Mouse (Mus musculus) CH12.LX (cell line): ENCODE results near the gene Sec11a. TPM values are rescaled to one million over a fixed set of nuclear protein-coding genes. Genes with fewer than 3 reads are reported as not detected.

ENCODE experiments used
- DNase-seq: peaks from one replicate; pipeline ENCODE4 v3.0.0-alpha.2; 2013; ENCODE audit errors: extremely low read depth
- H3K27ac ChIP-seq: 2 replicates; pipeline ENCODE4 v1.5.1; 2012; ENCODE audit warnings: low read depth, mild to moderate bottlenecking, control low read depth, moderate library complexity; ENCODE audit not compliant: insufficient read depth
- H3K27me3 ChIP-seq: replicated peaks from 2 replicates; pipeline ENCODE3; 2012; ENCODE audit warnings: inconsistent platforms
- H3K36me3 ChIP-seq, 2 experiments: replicated peaks in 1 of 2; 2 replicates each; pipeline versions ENCODE3 to v1.6.1; 2012; ENCODE audit warnings: inconsistent platforms in 1 of 2, low read length in 1 of 2, mild to moderate bottlenecking in 1 of 2, mixed read lengths in 1 of 2, moderate library complexity in 1 of 2; ENCODE audit not compliant: control insufficient read depth in 1 of 2, insufficient read depth in 1 of 2
- H3K4me1 ChIP-seq, 2 experiments: 2 replicates each; pipeline ENCODE4 v1.6.1; 2012; ENCODE audit warnings: inconsistent platforms in 1 of 2, moderate library complexity in 1 of 2; ENCODE audit not compliant: insufficient read depth in 2 of 2, control insufficient read depth in 1 of 2
- H3K4me2 ChIP-seq: 2 replicates; pipeline ENCODE4 v1.6.1; 2012; ENCODE audit warnings: low read depth, mild to moderate bottlenecking, control low read depth; ENCODE audit not compliant: poor library complexity, insufficient read depth, severe bottlenecking
- H3K4me3 ChIP-seq, 3 experiments: fragments of 150-350 bp in 1 of 3; sonication (generic) in 1 of 3; replicated peaks in 1 of 3; 2 replicates each; pipeline versions ENCODE3 to v1.5.1; 2011 to 2012; ENCODE audit warnings: low read depth in 2 of 3, low read length in 2 of 3, mild to moderate bottlenecking in 2 of 3, moderate library complexity in 2 of 3, control low read depth in 1 of 3, improper control_type of control experiment in 1 of 3, inconsistent platforms in 1 of 3, mixed read lengths in 1 of 3; ENCODE audit not compliant: poor library complexity in 1 of 3
- H3K79me2 ChIP-seq: replicated peaks from 2 replicates; pipeline ENCODE4 v1.6.1; 2012; ENCODE audit warnings: mild to moderate bottlenecking, moderate library complexity; ENCODE audit not compliant: control insufficient read depth, poor library complexity, insufficient read depth, severe bottlenecking; ENCODE audit errors: extremely low read depth
- H3K9ac ChIP-seq: 2 replicates; pipeline ENCODE4 v1.6.1; 2012; ENCODE audit warnings: low read depth, mild to moderate bottlenecking, control low read depth, moderate library complexity; ENCODE audit not compliant: insufficient read depth
- H3K9me3 ChIP-seq: replicated peaks from 2 replicates; pipeline ENCODE3; 2012; ENCODE audit warnings: low read length, inconsistent platforms, mixed read lengths
- CHD1 ChIP-seq: IDR thresholded peaks from 2 replicates; pipeline ENCODE4 v1.6.1; 2012; ENCODE audit warnings: low read depth, low read length, improper control_type of control experiment, inconsistent platforms
- CTCF ChIP-seq, 2 experiments: IDR thresholded peaks in 1 of 2; conservative IDR thresholded peaks in 1 of 2; 2 replicates each; pipeline ENCODE4 v1.5.1; 2011 to 2012; ENCODE audit warnings: low read depth in 2 of 2, low read length in 2 of 2, improper control_type of control experiment in 1 of 2, inconsistent platforms in 1 of 2, mild to moderate bottlenecking in 1 of 2, moderate library complexity in 1 of 2
- E2F4 ChIP-seq: IDR thresholded peaks from 2 replicates; pipeline ENCODE4 v1.6.1; 2011; ENCODE audit warnings: low read depth, low read length, improper control_type of control experiment; ENCODE audit not compliant: insufficient replicate concordance
- ELF1 ChIP-seq: IDR thresholded peaks from 2 replicates; pipeline ENCODE4 v1.6.1; 2014; ENCODE audit warnings: low read depth, mild to moderate bottlenecking, inconsistent platforms, low read length, improper control_type of control experiment
- EP300 ChIP-seq: IDR thresholded peaks from 2 replicates; pipeline ENCODE4 v1.6.1; 2011; ENCODE audit warnings: low read length, improper control_type of control experiment
- ETS1 ChIP-seq: conservative IDR thresholded peaks from 2 replicates; pipeline ENCODE4 v1.6.1; 2012; ENCODE audit warnings: low read depth, mild to moderate bottlenecking, inconsistent platforms, low read length, improper control_type of control experiment, moderate library complexity
- GABPA ChIP-seq: IDR thresholded peaks from 2 replicates; pipeline ENCODE4 v1.6.1; 2012; ENCODE audit warnings: low read depth, low read length, improper control_type of control experiment, inconsistent platforms; ENCODE audit not compliant: insufficient replicate concordance
- HCFC1 ChIP-seq: IDR thresholded peaks from 2 replicates; pipeline ENCODE4 v1.6.1; 2012; ENCODE audit warnings: low read depth, mild to moderate bottlenecking, inconsistent platforms, low read length, improper control_type of control experiment
- IRF4 ChIP-seq: IDR thresholded peaks from 2 replicates; pipeline ENCODE4 v1.6.1; 2014; ENCODE audit warnings: low read depth, mild to moderate bottlenecking, inconsistent platforms, low read length, improper control_type of control experiment
- JUND ChIP-seq: conservative IDR thresholded peaks from 2 replicates; pipeline ENCODE4 v1.6.1; 2011; ENCODE audit warnings: low read depth, low read length, improper control_type of control experiment
- MAFK ChIP-seq: IDR thresholded peaks from 2 replicates; pipeline ENCODE4 v1.6.1; 2011; ENCODE audit warnings: low read length, improper control_type of control experiment; ENCODE audit not compliant: insufficient replicate concordance
- MAX ChIP-seq: IDR thresholded peaks from 2 replicates; pipeline ENCODE4 v1.6.1; 2011; ENCODE audit warnings: low read length, improper control_type of control experiment
- MXI1 ChIP-seq: IDR thresholded peaks from 2 replicates; pipeline ENCODE4 v1.6.1; 2011; ENCODE audit warnings: mild to moderate bottlenecking, low read depth, low read length, improper control_type of control experiment
- MYC ChIP-seq: IDR thresholded peaks from 2 replicates; pipeline ENCODE4 v1.6.1; 2011; ENCODE audit warnings: low read depth, mild to moderate bottlenecking, improper control_type of control experiment, low read length
- NRF1 ChIP-seq: IDR thresholded peaks from 2 replicates; pipeline ENCODE4 v1.6.1; 2014; ENCODE audit warnings: low read depth, mild to moderate bottlenecking, inconsistent platforms, low read length, improper control_type of control experiment, moderate library complexity
- POLR2A ChIP-seq: IDR thresholded peaks from 2 replicates; pipeline ENCODE4 v1.6.1; 2011; ENCODE audit warnings: low read depth, mild to moderate bottlenecking, improper control_type of control experiment, low read length
- POLR2AphosphoS2 ChIP-seq: IDR thresholded peaks from 2 replicates; pipeline ENCODE4 v1.6.1; 2011; ENCODE audit warnings: low read depth, low read length, improper control_type of control experiment
- RAD21 ChIP-seq: IDR thresholded peaks from 2 replicates; pipeline ENCODE4 v1.6.1; 2011; ENCODE audit warnings: low read depth, mild to moderate bottlenecking, low read length, improper control_type of control experiment, moderate library complexity
- RCOR1 ChIP-seq: conservative IDR thresholded peaks from 2 replicates; pipeline ENCODE4 v1.6.1; 2012; ENCODE audit warnings: low read depth, mild to moderate bottlenecking, inconsistent platforms, low read length, improper control_type of control experiment
- SMC3 ChIP-seq: IDR thresholded peaks from 2 replicates; pipeline ENCODE4 v1.6.1; 2011; ENCODE audit warnings: low read depth, low read length, improper control_type of control experiment
- TCF12 ChIP-seq: IDR thresholded peaks from 2 replicates; pipeline ENCODE4 v1.6.1; 2014; ENCODE audit warnings: low read depth, mild to moderate bottlenecking, inconsistent platforms, low read length, improper control_type of control experiment
- UBTF ChIP-seq: IDR thresholded peaks from 2 replicates; pipeline ENCODE4 v1.6.1; 2012; ENCODE audit warnings: low read depth, mild to moderate bottlenecking, inconsistent platforms, low read length, improper control_type of control experiment, moderate library complexity
- USF1 ChIP-seq: IDR thresholded peaks from 2 replicates; pipeline ENCODE4 v1.6.1; 2014; ENCODE audit warnings: low read depth, mild to moderate bottlenecking, inconsistent platforms, low read length, improper control_type of control experiment
- dilution Hi-C: fragments of 300-500 bp; cut with MboI; formaldehyde crosslinking; loops from 2 replicates; pipeline ENCODE4 v1.14.3; 2020; ENCODE audit warnings: low sequenced_read_pairs; ENCODE audit not compliant: extremely low pct_unique_long_range_greater_than_20kb, extremely low pct_ligation_motif_present
- in situ Hi-C: fragments of 300-500 bp; cut with MboI; formaldehyde crosslinking; loops from 3 replicates; pipeline ENCODE4 v1.14.3; 2019; ENCODE audit warnings: low sequenced_read_pairs, low pct_ligation_motif_present, low pct_unique_long_range_greater_than_20kb, mixed read lengths
- polyA plus RNA-seq: library from polyadenylated mRNA; unstranded; fragments of >175 nt; gene quantifications from 2 replicates; pipeline ENCODE4 v1.2.1, GENCODE M21; 2012; ENCODE audit warnings: low read depth; ENCODE audit not compliant: insufficient read length
- total RNA-seq, 2 experiments: library from RNA; depleted of rRNA; stranded (reverse); fragments of 300-350 nt in 1 of 2; fragments of >200 nt in 1 of 2; gene quantifications; 2 replicates each; pipeline ENCODE4 v1.2.3; 2012 to 2014

Sec11a gene
- total and polyA plus RNA-seq, 3 experiments: 93.5 to 141 (median 126) TPM

- no peaks in the 10 kb centered on the region for H3K36me3 ChIP-seq
- peaks cover 2% of the 10 kb centered on the region for H3K9me3 ChIP-seq
- TF ChIP-seq GABPA (no peak), JUND (no peak), RAD21 (no peak), ETS1 (no peak), MYC (no peak), POLR2AphosphoS2 (no peak), POLR2A (no peak), TCF12 (no peak), IRF4 (no peak)
- in situ Hi-C loops: no loop called here
- no peaks in the 10 kb centered on the region for H3K4me1 ChIP-seq
- H3K9ac ChIP-seq: no peak overlapping the region
- no peak for DNase-seq
- no peaks in the 10 kb centered on the region for H3K79me2 ChIP-seq
- H3K27ac ChIP-seq: no peak overlapping the region
- no peak overlapping the region for H3K4me3 ChIP-seq
- H3K27me3 ChIP-seq: peaks cover 23% of the 10 kb centered on the region
- no peak overlapping the region for H3K4me2 ChIP-seq
- dilution Hi-C loops: no loop called here
These were observed 6.7 kb upstream of the Sec11a start for GRCm38 (mm10) chr7:80954251-80954650.

- in situ Hi-C loops (no loop called here), dilution Hi-C loops (no loop called here)
- Histone ChIP-seq H3K9ac (no peak overlapping the region), H3K9me3 (peaks cover 2% of the 10 kb centered on the region), H3K4me3 (no peak overlapping the region), H3K4me1 (peaks cover 0 to 5% of the 10 kb centered on the region in 2 experiments; a peak in 1 of 4 replicates), H3K27ac (no peak overlapping the region), H3K36me3 (no peaks in the 10 kb centered on the region), H3K27me3 (peaks cover 23% of the 10 kb centered on the region), H3K79me2 (no peaks in the 10 kb centered on the region), H3K4me2 (no peak overlapping the region)
- no peak for DNase-seq
- TF ChIP-seq HCFC1 (no peak), CHD1 (no peak), RCOR1 (no peak), GABPA (no peak), USF1 (no peak), MYC (no peak), POLR2A (no peak), ELF1 (no peak), SMC3 (no peak), MAX (no peak), EP300 (no peak), NRF1 (no peak), MXI1 (no peak), UBTF (no peak), MAFK (no peak), IRF4 (no peak), CTCF (conservative IDR thresholded peaks at IDR 0.05 in 1 of 2, IDR thresholded peaks at IDR 0.05 in 1 of 2; ENCODE audit: low read depth in 2 of 2, low read length in 2 of 2) (no peak), E2F4 (no peak), JUND (no peak)
These were observed 4.6 kb upstream of the Sec11a start for GRCm38 (mm10) chr7:80952140-80952539.
